Mouse (Mus musculus) bone marrow, adult 2 months (tissue): ENCODE measurements at regions not wholly inside any gene's neighbourhood (a gene's known extent, or its start where the extent isn't known, plus 50 kb on each side); places are given as distances from the start of the nearest gene placed in this dataset.

ENCODE experiments used
- CTCF ChIP-seq: fragments of 200-500 bp; IDR thresholded peaks from 2 replicates; pipeline ENCODE4 v1.5.1; 2011; ENCODE audit warnings: low read length, control low read depth; ENCODE audit not compliant: control insufficient read depth, insufficient read depth
- POLR2A ChIP-seq: fragments of 200-500 bp; IDR thresholded peaks from 2 replicates; pipeline ENCODE4 v1.6.1; 2011; ENCODE audit warnings: low read depth, mild to moderate bottlenecking, control low read depth, low read length, borderline replicate concordance; ENCODE audit not compliant: control insufficient read depth

- no peak for TF ChIP-seq CTCF
- TF ChIP-seq POLR2A, result no peak
These were observed 92.3 kb upstream of the Castor2 start for GRCm38 (mm10) chr5:134007127-134007771.
